Mouse (Mus musculus) macrophage (primary cell): Measurements from ENCODE around the gene Gm17581. TPM values are rescaled to one million over a fixed set of nuclear protein-coding genes. Genes with fewer than 3 reads are reported as not detected.
"Not testable (repeated sequence)": the region's sequence is repeated elsewhere in the genome, so short reads cannot be mapped to it uniquely, and the experiment has no call there.

Experiments used
- H3K27ac ChIP-seq: fragments of 350-480 bp; formaldehyde crosslinking; 2 replicates; pipeline ENCODE4 v1.9.0; 2021
- H3K36me3 ChIP-seq: fragments of 350-480 bp; formaldehyde crosslinking; 2 replicates; pipeline ENCODE4 v1.9.0; 2021; ENCODE audit errors: inconsistent target
- H3K4me3 ChIP-seq: fragments of 350-480 bp; formaldehyde crosslinking; 2 replicates; pipeline ENCODE4 v1.9.0; 2021; ENCODE audit errors: inconsistent target
- H3K79me2 ChIP-seq: fragments of 350-480 bp; formaldehyde crosslinking; 2 replicates; pipeline ENCODE4 v1.9.0; 2021; ENCODE audit errors: inconsistent target
- WGBS: methylation state at CpG from one replicate; pipeline ENCODE4 v1.1.7; 2026; ENCODE audit warnings: inconsistent platforms; ENCODE audit not compliant: missing documents; 5-methylcytosine and 5-hydroxymethylcytosine counted together
- polyA plus RNA-seq: library from polyadenylated mRNA; stranded (reverse); fragments of 250-400 nt; gene quantifications from 3 replicates; pipeline ENCODE4 v1.2.4, GENCODE M21; 2018; ENCODE audit warnings: inconsistent platforms
- total RNA-seq, 78 experiments: library from RNA; depleted of rRNA; stranded (reverse); fragments of 250-400 nt; gene quantifications; 1 replicate in 9 of 78; 2 replicates in 24 of 78; 3 replicates in 43 of 78; 4 replicates in 2 of 78; pipeline ENCODE4 v1.2.4; 2018; ENCODE audit warnings: inconsistent platforms in 56 of 78

Gene Gm17581
- not detected for total RNA-seq (2018; cell fraction: chromatin; rRNA removed)
- total RNA-seq (2018; cell fraction: cytosol; rRNA removed): not detected
- not detected for total RNA-seq (2018; cell fraction: nucleus; rRNA removed)
- not detected in 3 replicates for polyA plus RNA-seq

DNA sequence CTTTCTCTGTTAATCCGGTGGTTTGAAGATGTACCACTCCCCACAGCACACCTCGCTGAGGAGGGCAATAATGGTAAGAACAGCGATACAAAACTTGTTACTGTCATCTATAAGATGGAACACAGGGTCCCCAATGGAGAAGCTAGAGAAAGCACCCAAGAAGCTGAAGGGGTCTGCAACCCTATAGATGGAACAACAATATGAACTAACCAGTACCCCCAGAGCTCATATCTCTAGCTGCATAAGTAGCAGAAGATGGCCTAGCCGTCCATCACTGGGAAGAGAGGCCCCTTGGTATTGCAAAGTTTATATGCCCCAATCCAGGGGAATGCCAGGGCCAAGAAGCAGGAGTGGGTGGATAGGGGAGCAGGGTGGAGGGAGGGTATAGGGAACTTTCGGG, at the start of gene Gm17581:
Gm17581 (minus strand) TSS at position 101 of the 400 bp plus-strand sequence.
- WGBS: 96% methylated on average over 5 of the region's 5 CpGs
- H3K4me3 ChIP-seq, H3K36me3 ChIP-seq, H3K27ac ChIP-seq, H3K79me2 ChIP-seq: not testable (repeated sequence)

DNA sequence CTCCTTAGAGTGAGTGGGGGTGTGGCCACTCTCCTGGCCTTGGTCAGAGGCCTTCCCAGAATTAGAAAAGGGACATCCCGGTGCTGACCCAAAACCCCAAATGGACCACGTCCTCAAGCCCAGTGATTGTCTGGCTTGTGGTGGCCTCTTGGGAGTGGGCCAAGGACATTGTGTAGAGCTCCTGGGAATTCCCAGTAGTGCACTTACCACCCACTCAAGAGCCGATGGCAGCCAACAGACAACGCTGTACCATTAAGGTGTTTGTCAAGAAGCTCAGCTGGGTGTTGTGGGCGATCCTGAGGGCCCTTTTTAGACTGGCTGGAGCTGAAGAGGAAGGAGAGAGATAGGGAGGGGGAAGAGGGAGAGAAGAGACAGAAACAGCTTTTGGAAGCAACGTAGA, 48.9 kb upstream of the Gm17581 start:
- no peak overlapping the region for H3K4me3 ChIP-seq

DNA sequence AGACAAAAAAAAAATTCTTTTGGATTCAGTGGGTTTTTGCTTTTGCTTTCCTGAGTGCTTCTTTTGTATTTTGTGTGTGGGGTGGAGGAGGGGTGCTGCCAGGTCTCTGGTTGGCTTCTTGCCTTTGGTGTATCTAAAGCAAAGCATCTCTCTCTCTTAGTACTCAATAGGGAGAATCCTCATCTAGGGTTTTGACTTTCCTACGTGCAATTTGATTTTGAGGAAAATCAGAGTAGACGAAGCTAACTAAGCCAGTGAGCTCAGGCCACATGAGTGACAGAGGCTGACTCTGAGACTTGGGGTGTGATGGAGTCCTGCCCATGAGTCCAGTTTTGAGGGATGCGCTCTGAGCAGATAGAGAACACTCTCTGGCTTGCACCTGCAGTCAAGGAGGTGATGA, 43.8 kb upstream of the Gm17581 start:
- no peaks in the 10 kb centered on the region for H3K79me2 ChIP-seq
- H3K36me3 ChIP-seq: no peaks in the 10 kb centered on the region
- H3K27ac ChIP-seq: no peak overlapping the region
- no peak overlapping the region for H3K4me3 ChIP-seq
- WGBS: 81% methylated on average over 3 of the region's 3 CpGs

More for the DNA sequence above, 48.9 kb upstream of the Gm17581 start:
- Histone ChIP-seq H3K27ac (no peak overlapping the region), H3K36me3 (no peaks in the 10 kb centered on the region), H3K79me2 (no peaks in the 10 kb centered on the region)
- 75% methylated on average over 6 of the region's 6 CpGs for WGBS

DNA sequence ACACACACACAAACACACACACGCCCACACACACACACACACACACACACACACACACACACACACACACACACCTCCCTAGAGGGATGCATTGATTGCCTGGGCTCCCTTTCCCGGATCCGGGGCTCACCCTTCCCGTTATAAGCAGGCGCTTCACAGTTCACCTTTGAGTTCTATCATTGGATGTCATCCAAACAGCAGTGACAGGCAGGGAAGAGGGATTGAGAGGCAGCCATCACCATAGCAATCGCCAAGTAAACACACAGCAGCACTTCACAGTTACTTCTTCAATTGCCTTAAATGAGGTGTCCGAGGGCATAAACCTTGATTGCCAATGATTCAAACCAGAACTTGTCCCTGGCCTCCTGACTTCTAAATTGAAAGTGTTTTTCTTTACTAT, 43.4 kb upstream of the Gm17581 start:
- H3K79me2 ChIP-seq: no peaks in the 10 kb centered on the region
- WGBS: 47% methylated on average over 5 of the region's 7 CpGs
- no peak overlapping the region for H3K4me3 ChIP-seq
- no peaks in the 10 kb centered on the region for H3K36me3 ChIP-seq
- H3K27ac ChIP-seq: no peak overlapping the region

DNA sequence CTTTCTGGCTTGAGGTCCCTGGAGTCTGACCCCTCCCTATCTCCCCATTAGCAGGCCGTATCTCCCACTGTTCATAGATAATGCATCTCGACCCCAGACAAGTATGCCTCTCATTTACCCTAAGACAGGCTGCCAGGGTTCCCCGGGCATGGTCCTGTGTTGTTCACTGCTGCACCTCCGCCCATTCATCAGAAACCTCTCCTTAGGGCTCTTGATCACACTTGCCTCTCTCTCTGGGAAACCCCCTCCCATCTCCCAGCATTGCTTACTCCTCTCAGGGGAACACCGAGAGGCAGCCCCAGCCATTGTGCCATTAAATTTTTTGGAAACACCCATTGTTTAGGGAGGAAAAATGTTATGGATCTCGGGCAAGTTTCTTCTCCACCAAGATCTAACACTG, 42.3 kb upstream of the Gm17581 start:
- Histone ChIP-seq H3K36me3 (no peaks in the 10 kb centered on the region), H3K27ac (no peak overlapping the region), H3K79me2 (no peaks in the 10 kb centered on the region), H3K4me3 (no peak overlapping the region)
- 76% methylated on average over 6 of the region's 6 CpGs for WGBS

DNA sequence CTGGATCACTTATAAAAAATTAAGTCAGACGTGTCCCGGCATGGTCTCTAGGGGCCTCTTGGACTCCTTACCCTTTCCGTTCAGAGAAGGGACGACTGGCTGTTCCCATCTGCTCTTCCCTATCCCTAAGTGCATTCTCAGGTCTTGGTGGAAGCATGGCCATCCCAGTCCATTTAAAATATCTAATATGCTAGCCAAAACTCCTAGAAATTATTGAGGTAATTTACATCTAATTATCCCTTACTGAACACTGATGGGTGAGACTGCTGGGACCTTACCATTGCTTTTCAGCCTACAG, 42.0 kb upstream of the Gm17581 start:
- Histone ChIP-seq H3K36me3 (no peaks in the 10 kb centered on the region), H3K27ac (no peak overlapping the region), H3K4me3 (no peak overlapping the region), H3K79me2 (no peaks in the 10 kb centered on the region)
- WGBS: 86% methylated on average over 4 of the region's 4 CpGs

DNA sequence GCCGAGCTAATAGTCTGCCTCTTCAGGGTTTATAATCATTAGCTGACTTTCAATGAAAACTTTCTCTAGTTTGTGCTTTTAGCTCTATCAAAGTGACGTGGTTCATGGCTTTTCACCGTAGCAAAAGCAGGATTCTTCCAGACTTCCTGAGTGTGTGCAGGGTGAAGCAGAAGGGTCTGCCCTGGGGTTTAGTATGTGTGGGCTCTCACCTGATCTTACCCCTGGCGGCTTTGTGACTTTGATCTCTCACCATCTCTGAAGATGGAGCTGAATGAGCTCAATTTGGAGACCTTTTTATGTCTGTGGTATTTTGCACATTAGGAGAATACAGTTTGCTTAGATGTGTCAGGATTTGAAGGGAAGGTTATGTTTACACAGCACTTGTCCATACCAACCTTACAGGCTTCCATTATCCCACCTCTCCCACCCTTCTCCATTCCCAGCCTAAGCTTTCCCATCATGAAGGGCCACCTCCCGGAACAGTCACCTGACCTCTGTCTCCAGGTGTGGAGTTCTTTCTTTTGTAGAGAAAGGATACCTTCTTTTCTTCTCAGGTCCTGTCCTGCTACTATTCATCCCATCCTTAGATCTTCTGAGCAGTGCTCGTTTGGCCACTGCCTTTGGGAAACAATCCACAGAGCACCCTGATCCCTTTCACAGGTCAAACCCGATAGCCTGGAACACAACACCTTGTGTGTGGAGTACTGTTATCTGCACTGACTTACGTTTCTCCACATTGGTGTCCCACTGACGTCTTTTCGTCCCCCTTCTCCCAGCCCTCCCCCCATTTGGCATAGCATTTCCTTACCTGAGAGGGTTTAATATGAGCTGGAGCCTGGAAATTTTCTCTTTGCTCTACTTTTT, 41.4 kb upstream of the Gm17581 start:
- H3K36me3 ChIP-seq: no peaks in the 10 kb centered on the region
- no peak overlapping the region for H3K4me3 ChIP-seq
- H3K79me2 ChIP-seq: no peaks in the 10 kb centered on the region
- no peak overlapping the region for H3K27ac ChIP-seq
- 70% methylated on average over 10 of the region's 10 CpGs for WGBS

DNA sequence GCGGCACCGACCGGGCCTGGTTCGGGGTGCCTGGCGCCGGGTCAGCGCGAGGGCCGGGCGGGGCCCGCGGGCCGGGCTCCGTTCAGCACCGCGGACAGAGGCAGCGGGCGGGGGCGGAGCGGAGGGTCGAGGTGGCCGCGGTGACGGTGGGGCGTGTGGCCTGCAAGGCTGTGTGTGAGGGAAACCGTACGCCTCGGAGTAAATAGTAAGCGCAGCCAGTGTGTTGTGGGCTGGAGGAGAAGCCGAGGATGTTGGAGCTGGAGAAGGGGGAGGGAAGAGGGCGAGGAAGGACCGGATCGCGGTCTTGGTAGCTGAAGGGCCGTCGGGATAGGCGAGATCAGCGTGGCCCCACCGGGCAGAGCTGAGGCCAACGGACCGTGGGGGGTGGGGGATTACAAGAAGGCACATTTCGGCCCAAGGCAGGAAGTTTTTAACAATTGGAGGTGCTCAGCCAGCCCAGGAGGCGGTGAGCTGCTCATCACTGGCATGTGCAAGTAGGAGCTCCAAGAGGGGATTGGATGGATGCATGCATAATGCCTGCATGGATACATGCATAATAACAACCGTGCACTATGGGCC, 40.1 kb upstream of the Gm17581 start:
- Histone ChIP-seq H3K79me2 (no peaks in the 10 kb centered on the region), H3K4me3 (no peak overlapping the region), H3K36me3 (no peaks in the 10 kb centered on the region), H3K27ac (no peak overlapping the region)
- WGBS: 7% methylated on average over 19 of the region's 44 CpGs

DNA sequence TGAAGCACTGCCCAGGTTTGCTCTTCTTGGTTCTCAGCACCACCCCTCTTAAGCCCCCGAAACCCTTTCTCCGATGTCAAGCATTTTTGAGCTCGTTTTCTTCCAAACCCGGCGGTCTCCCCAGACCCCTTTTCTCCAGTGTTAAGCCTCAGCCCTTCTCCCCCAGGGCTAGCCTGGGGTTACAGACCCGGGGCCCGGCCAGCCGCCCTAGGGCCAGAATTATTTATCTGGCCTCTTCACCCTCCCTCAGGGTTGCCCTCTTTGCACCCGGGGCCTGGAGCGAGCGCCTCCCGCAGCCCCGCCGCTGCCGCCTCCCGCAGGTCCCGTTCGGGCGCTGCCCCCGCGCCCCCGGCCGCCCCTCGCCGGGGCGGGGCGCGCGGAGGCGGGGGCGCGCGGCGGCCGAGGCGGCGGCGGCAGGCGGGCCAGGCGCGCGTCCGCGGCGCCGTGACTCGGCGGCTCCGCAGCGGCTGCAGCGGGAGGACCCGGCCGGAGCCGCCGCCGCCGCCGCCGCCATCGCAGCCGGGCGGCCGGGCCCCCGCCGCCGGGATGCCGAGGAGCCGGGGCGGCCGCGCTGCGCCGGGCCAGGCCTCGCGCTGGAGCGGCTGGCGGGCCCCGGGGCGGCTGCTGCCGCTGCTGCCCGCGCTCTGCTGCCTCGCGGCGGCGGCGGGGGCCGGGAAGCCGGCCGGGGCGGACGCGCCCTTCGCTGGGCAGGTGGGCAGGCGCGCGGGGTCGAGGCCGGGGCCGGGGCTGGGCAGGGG, 39.4 kb upstream of the Gm17581 start, which contains the start of gene Mmp24:
Mmp24 (plus strand) TSS at position 416 of the 758 bp plus-strand sequence.
- Histone ChIP-seq H3K79me2 (no peaks in the 10 kb centered on the region), H3K27ac (no peak within 1 kb of the TSS), H3K36me3 (no peaks in the 10 kb centered on the region), H3K4me3 (no peak within 1 kb of the TSS)
- 1% methylated on average over 56 of the region's 100 CpGs for WGBS

DNA sequence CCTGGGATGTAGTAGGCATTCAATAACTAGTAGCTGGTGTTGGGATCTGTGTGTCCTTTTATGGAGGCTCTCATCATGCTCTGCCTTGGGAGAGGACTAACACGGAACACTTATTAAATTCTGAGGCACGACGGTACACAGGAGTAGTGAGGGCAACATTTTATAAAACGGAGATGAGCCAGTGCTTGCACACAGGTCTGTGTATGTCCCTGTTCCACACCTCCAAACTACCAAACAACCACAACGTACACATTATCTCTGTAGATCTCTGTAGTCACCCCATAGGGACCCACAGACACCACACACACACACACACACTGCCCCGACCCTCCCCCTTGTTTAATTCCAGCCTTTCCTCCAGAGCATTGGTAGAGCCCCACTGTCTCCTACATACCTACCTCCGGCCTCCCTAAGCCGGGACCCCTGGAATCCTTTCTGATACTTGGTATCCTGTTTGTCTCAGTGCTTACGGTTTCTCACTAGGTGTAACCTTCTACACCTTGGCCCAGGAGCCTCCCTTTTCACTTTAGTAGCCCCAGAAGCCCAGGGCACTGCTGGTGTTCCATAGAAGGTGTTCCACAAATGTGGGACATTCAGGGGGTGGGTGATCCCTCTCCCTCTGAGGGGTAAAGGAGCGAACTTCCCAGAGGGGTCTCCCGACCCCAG, 38.7 kb upstream of the Gm17581 start:
- no peak overlapping the region for H3K27ac ChIP-seq
- no peak overlapping the region for H3K4me3 ChIP-seq
- no peaks in the 10 kb centered on the region for H3K79me2 ChIP-seq
- 52% methylated on average over 11 of the region's 11 CpGs for WGBS
- no peaks in the 10 kb centered on the region for H3K36me3 ChIP-seq

DNA sequence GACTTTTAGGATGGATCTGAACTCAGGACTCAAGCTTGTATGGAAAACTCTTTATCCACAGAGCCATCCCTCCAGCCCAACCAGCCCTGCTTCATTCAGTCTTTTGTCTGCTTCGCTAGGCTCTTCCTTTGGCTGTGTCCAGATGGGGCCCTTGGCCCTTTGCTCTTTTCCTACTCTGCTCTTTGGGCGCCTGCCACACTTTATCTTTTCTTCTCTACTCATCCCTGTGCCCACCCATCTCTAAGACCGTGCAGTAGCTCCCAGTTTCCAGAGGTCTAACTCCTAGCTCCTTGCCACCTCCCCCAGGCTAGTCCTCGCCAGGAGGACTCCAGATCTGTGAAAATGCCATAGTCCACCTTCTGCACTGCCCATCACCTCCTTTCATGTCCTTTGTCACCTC, 38.0 kb upstream of the Gm17581 start:
- no peak overlapping the region for H3K27ac ChIP-seq
- no peak overlapping the region for H3K4me3 ChIP-seq
- WGBS: 80% methylated on average over 4 of the region's 4 CpGs
- no peaks in the 10 kb centered on the region for H3K36me3 ChIP-seq
- no peaks in the 10 kb centered on the region for H3K79me2 ChIP-seq

DNA sequence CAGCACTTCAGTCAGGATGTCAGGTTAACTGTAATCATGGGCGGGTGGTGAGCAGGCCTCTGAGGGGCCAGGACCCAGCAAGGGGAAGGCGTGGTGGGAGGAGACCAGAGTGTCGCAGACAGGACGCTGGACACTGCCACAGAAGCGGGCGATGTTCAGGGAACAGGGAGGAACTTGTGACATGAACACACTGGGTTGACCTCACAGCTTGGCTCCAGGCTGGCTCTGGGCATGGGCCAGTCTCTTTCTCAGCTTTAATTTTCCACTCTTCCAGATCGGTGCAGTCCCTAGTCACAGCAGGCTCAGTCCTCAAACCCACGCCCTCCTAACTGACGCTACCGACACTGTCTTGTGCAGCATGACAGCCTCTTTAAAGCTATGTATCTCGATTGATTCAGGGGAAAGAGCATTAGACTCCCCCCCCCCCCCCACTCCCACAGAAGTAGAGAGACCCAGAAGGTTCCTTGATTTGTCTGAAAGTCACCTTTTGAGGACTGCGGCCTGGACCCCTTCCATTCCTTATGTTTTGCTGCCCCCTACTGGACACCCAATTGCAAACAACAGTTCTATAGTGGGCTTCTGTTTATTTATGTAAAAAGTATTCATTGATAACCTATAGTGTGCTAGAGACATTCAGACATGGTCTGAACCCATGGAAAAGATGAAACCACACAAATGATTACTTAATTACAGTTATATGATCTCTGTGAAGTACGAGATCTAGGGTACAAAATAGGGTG, 29.2 kb upstream of the Gm17581 start:
- H3K4me3 ChIP-seq: no peak overlapping the region
- H3K27ac ChIP-seq: no peak overlapping the region
- 70% methylated on average over 13 of the region's 13 CpGs for WGBS
- no peaks in the 10 kb centered on the region for H3K36me3 ChIP-seq
- no peaks in the 10 kb centered on the region for H3K79me2 ChIP-seq

DNA sequence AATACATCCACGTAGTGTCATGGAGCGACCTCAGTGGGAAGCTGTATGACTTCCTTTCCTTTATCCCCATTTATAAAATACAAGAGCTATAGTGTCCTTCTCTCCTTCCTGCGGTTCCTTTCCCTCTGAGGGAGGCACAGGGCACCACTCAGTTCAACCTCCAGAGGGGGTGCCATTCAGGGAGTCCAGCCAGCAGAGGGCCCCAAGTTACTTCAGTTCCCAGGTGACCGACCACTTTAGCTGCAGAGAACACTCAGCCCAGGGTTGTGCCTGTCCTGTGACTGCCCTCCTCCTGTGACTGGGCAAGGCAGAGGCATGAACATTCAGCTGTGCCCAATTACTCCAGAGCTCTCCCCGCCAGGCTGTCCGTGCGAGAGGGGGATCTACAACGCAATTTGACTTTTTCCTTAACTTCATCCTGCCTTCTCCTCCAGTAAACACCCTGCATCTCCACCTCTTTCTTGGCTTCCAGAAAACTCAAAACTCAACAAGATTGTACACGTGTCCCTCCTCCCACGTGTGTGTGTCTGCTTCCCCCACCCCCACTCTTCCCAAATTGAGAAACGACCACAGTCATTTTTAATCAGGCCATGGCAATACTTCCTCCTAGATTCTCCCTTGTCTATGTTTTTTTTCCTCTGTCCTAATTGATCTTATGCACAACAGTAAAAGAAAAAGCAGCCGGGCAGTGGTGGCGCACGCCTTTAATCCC, 21.3 kb upstream of the Gm17581 start:
- H3K36me3 ChIP-seq: no peaks in the 10 kb centered on the region
- no peak overlapping the region for H3K27ac ChIP-seq
- 60% methylated on average over 14 of the region's 14 CpGs for WGBS
- H3K79me2 ChIP-seq: no peaks in the 10 kb centered on the region
- no peak overlapping the region for H3K4me3 ChIP-seq
